Mouse (Mus musculus) olfactory bulb, adult 2 months (tissue): ENCODE measurements at regions not wholly inside any gene's neighbourhood (a gene's known extent, or its start where the extent isn't known, plus 50 kb on each side); places are given as distances from the start of the nearest gene placed in this dataset.

Source experiments
- CTCF ChIP-seq: fragments of 200-500 bp; IDR thresholded peaks from 2 replicates; pipeline ENCODE4 v1.5.1; 2012; ENCODE audit warnings: low read depth, mild to moderate bottlenecking, low read length, moderate library complexity; ENCODE audit not compliant: insufficient read depth
- POLR2A ChIP-seq: fragments of 200-500 bp; IDR thresholded peaks from 2 replicates; pipeline ENCODE4 v1.6.1; 2012; ENCODE audit warnings: mild to moderate bottlenecking, low read depth, low read length, moderate library complexity; ENCODE audit not compliant: insufficient read depth

GRCm38 (mm10) chr9:61105550-61106280, 266.5 kb upstream of the Tle3 start:
- TF ChIP-seq CTCF, result no peak
- TF ChIP-seq POLR2A, result no peak
